Mouse (Mus musculus): ENCODE data around the gene Olfr923.

GRCm38 (mm10) chr9:38814314-38814713, 12.0 kb upstream of the Olfr923 start, which contains the start of gene Olfr922:
- no peak for TF ChIP-seq POLR2A (IDR thresholded peaks at IDR 0.05; ENCODE audit: extremely low read depth, insufficient read depth, low read length)
- no peak for TF ChIP-seq CTCF (IDR thresholded peaks at IDR 0.05; ENCODE audit: extremely low read depth, insufficient read depth, low read length)

Data from cortical plate, adult 2 months (tissue).